Mouse (Mus musculus) gastrocnemius, adult 2 months (tissue): ENCODE measurements around the gene Stbd1. TPM values are rescaled to one million over a fixed set of nuclear protein-coding genes. Genes with fewer than 3 reads are reported as not detected.

Source experiments
- DNase-seq: peaks from one replicate; pipeline ENCODE4 v3.0.0; 2022
- H3K27ac ChIP-seq: fragments of 200-600 bp; 2 replicates; pipeline ENCODE4 v1.8.1; 2022; ENCODE audit warnings: mild to moderate bottlenecking
- H3K4me3 ChIP-seq: fragments of 200-600 bp; 2 replicates; pipeline ENCODE4 v1.8.1; 2022; ENCODE audit warnings: mild to moderate bottlenecking, moderate library complexity
- CTCF ChIP-seq: fragments of 200-600 bp; IDR thresholded peaks from 2 replicates; pipeline ENCODE4 v1.8.1; 2022; ENCODE audit warnings: antibody characterized with exemption, mild to moderate bottlenecking, moderate library complexity
- intact Hi-C: fragments of 180-260 bp; cut with DNase I; formaldehyde crosslinking; loops from one replicate; pipeline ENCODE4 v1.15.1; 2025
- long read RNA-seq, 2 experiments: library from polyadenylated mRNA; stranded (forward); transcript quantifications; one replicate each; pipeline ENCODE4 v2.0.0; 2021
- total RNA-seq, 2 experiments: library from RNA; stranded (reverse); gene quantifications; 2 replicates each; pipeline ENCODE4 v1.2.3; 2021

The Stbd1 gene
- total RNA-seq: 10 to 100 TPM; 37.8 to 52.6 TPM
- long read RNA-seq, experiment 1, transcript Stbd1-201 (2 exons, 1,985 nt): major isoform, 68 of 80 reads
- long read RNA-seq, experiment 1, partial matches to known transcripts: 0 of 80 reads
- long read RNA-seq, experiment 1, other reads (novel, unspliced or antisense): 11 of 80 reads
- long read RNA-seq, experiment 2, transcript Stbd1-201 (2 exons, 1,985 nt): major isoform, 46 of 59 reads
- long read RNA-seq, experiment 2, partial matches to known transcripts: 0 of 59 reads
- long read RNA-seq, experiment 2, other reads (novel, unspliced or antisense): 12 of 59 reads

GRCm38 (mm10) chr5:92602691-92603690 is at the start of gene Stbd1:
Gene Stbd1, plus strand, starts transcription at chr5:92603041.
- intact Hi-C loops: loop anchor here (5.0 kb wide), 1 partner anchor 54 kb away; no protein-coding TSS in a partner anchor
- Histone ChIP-seq H3K27ac (peak within 1 kb of the TSS; percentile 92), H3K4me3 (peak within 1 kb of the TSS; percentile 92)
- DNase-seq: peak; percentile 86
- TF ChIP-seq CTCF: no peak; the same call in 1 of the 2 replicates

GRCm38 (mm10) chr5:92553939-92554338 is 48.9 kb upstream of the Stbd1 start:
- no peak for DNase-seq
- peak; percentile 54 for TF ChIP-seq CTCF

GRCm38 (mm10) chr5:92554443-92554842 is 48.4 kb upstream of the Stbd1 start:
- DNase-seq: no peak
- intact Hi-C loops: loop anchor here (2.0 kb wide), 1 partner anchor 92 kb away; no protein-coding TSS in a partner anchor
- Histone ChIP-seq H3K4me3 (no peak overlapping the region), H3K27ac (no peak overlapping the region)
- TF ChIP-seq CTCF: no peak

More at GRCm38 (mm10) chr5:92553939-92554338, 48.9 kb upstream of the Stbd1 start:
- Histone ChIP-seq H3K4me3 (no peak overlapping the region), H3K27ac (0 out of 2 replicates have a peak overlapping the region, but pooled peaks have one; percentile 35)
- intact Hi-C loops: loop anchor here (2.0 kb wide), 1 partner anchor 91 kb away; no protein-coding TSS in a partner anchor

GRCm38 (mm10) chr5:92554891-92555511 is 47.8 kb upstream of the Stbd1 start, which contains the start of gene Fam47e:
Gene Fam47e, plus strand, starts transcription at chr5:92555069.
- TF ChIP-seq CTCF: no peak
- H3K4me3 ChIP-seq: no peak within 1 kb of the TSS
- intact Hi-C loops: loop anchor here (2.0 kb wide), 1 partner anchor 92 kb away; no protein-coding TSS in a partner anchor
- DNase-seq: peak; percentile 19
- H3K27ac ChIP-seq: no peak within 1 kb of the TSS

GRCm38 (mm10) chr5:92555905-92556304 is 46.9 kb upstream of the Stbd1 start:
- DNase-seq: no peak
- H3K27ac ChIP-seq: no peak overlapping the region
- no peak overlapping the region for H3K4me3 ChIP-seq
- no peak for TF ChIP-seq CTCF
- intact Hi-C loops: loop anchor here (2.0 kb wide), 1 partner anchor 93 kb away; no protein-coding TSS in a partner anchor

GRCm38 (mm10) chr5:92557508-92557907 is 45.3 kb upstream of the Stbd1 start:
- no peak for TF ChIP-seq CTCF
- intact Hi-C loops: no loop called here
- H3K4me3 ChIP-seq: no peak overlapping the region
- no peak for DNase-seq
- H3K27ac ChIP-seq: no peak overlapping the region

- intact Hi-C loops: no loop called here
- no peak for DNase-seq
- TF ChIP-seq CTCF: no peak
- H3K4me3 ChIP-seq: no peak overlapping the region
- no peak overlapping the region for H3K27ac ChIP-seq
Observed at GRCm38 (mm10) chr5:92560201-92560600, 42.6 kb upstream of the Stbd1 start.

GRCm38 (mm10) chr5:92562002-92562401 is 40.8 kb upstream of the Stbd1 start:
- Histone ChIP-seq H3K27ac (no peak overlapping the region), H3K4me3 (no peak overlapping the region)
- no peak for TF ChIP-seq CTCF
- DNase-seq: no peak
- intact Hi-C loops: no loop called here

GRCm38 (mm10) chr5:92571232-92571631 is 31.6 kb upstream of the Stbd1 start:
- TF ChIP-seq CTCF: no peak
- no peak overlapping the region for H3K27ac ChIP-seq
- no peak overlapping the region for H3K4me3 ChIP-seq
- intact Hi-C loops: no loop called here
- DNase-seq: no peak

- Histone ChIP-seq H3K4me3 (no peak overlapping the region), H3K27ac (no peak overlapping the region)
- TF ChIP-seq CTCF: no peak
- no peak for DNase-seq
- intact Hi-C loops: no loop called here
Observed at GRCm38 (mm10) chr5:92579559-92579958, 23.3 kb upstream of the Stbd1 start.

- DNase-seq: no peak
- no peak for TF ChIP-seq CTCF
- intact Hi-C loops: no loop called here
- Histone ChIP-seq H3K4me3 (no peak overlapping the region), H3K27ac (no peak overlapping the region)
Observed at GRCm38 (mm10) chr5:92585932-92586331, 16.9 kb upstream of the Stbd1 start.

GRCm38 (mm10) chr5:92595026-92595425 is 7.8 kb upstream of the Stbd1 start:
- intact Hi-C loops: no loop called here
- Histone ChIP-seq H3K27ac (peak overlapping the region; percentile 88), H3K4me3 (peak overlapping the region; percentile 19; the same call in 1 of the 2 replicates)
- no peak for TF ChIP-seq CTCF
- DNase-seq: peak; percentile 72
